Mouse (Mus musculus) bone marrow macrophage, adult 2 months (primary cell): ENCODE measurements around the gene Hdac1.

Experiments
- CTCF ChIP-seq: IDR thresholded peaks from 2 replicates; pipeline ENCODE4 v1.5.1; 2012; ENCODE audit warnings: low read depth, mild to moderate bottlenecking, low read length, moderate library complexity
- POLR2A ChIP-seq: IDR thresholded peaks from 2 replicates; pipeline ENCODE4 v1.6.1; 2012; ENCODE audit warnings: mild to moderate bottlenecking, low read depth, low read length, borderline replicate concordance

DNA sequence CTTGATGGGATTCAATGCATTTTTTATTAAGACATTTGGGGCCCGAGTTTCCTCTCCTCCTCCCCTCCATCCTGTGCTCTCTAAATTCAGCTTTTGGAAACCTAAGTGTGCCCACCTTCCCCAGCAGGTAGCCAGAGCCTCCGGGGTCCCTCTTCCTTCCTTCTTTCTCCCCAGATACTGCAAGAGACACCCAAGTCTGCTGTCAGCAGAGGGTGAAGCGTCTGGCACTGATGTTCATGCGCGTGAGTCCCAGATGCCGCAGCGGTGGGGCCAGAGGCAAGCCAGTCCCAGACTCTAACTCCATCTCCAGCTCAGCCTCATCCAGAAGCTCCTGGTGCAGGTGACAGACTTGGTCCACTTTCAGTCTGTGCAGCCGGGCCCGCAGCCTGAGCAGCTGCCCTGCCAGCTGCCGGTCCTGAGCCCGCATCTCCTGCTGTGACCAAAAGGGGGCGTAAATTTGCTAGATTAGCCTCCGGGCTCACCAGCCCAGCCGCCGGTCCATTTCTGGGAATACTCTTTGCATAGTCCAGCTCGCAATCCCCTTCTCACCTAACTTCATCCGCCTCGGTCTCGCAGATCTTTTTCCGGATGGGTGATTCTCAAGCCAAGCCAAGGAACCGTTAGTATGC, 34.5 kb upstream of the Hdac1 start:
- no peak for TF ChIP-seq POLR2A
- TF ChIP-seq CTCF = peak; percentile 62
